Mouse (Mus musculus) MEL-GATA-1-ER (cell line): Measurements from ENCODE around the gene Serpinb1b.
"Not testable (repeated sequence)": the region's sequence is repeated elsewhere in the genome, so short reads cannot be mapped to it uniquely, and the experiment has no call there.

Experiments used
- DNase-seq: peaks from one replicate; pipeline ENCODE4 v3.0.0-alpha.2; 2012; ENCODE audit warnings: low read depth; ENCODE audit errors: extremely low read depth

Serpinb1b gene

DNA sequence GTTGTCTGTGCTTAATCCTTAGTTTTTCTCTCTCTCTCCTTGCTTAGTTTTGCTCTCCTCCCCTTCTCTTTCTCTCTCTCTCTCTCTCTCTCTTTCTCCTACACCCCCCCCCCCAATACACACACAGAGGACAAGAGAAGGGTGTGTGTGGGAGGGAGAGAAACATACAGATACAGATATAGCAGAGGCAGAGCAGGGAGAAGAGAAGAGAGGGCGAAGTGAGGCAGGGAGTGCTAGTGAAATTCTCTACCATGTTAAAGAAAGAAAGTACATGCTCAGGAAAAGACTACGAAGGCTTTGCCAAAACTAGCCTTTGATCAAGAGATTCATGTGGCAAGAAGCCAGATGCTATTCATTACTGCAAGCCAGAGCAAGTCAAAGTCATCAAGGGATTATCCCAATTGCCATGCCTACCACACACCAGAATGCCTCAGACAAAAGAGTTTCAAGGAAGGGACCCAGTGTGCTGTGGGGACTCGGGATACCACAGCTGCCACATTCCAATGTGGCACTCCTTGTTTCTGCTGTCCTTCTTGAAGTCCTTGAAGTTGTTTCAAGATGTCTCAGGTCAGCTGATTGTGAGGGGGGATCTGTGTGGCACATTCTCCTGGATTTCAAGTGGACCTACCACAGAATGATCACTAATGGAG lies at the start of gene Serpinb1b:
TSS of gene Serpinb1b (plus strand) at position 520 of the 650 bp plus-strand sequence.
- DNase-seq, result no peak

DNA sequence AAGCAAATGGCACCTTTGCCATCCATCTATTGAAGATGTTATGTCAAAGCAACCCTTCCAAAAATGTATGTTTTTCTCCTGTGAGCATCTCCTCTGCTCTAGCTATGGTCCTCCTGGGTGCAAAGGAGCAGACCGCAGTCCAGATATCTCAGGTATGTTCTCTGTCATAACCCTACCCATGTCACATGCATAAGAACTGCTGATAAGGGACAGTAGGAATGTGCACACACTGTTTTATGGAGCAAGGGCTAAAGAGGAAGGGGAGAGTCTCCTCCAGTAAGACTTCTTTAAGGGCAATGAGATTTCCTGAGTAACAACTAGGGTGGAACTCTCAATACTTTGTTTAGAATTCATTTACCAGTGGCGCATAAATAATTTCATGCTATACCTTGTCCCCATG lies 48.9 kb upstream of the Serpinb1b start:
- DNase-seq, result not testable (repeated sequence)

DNA sequence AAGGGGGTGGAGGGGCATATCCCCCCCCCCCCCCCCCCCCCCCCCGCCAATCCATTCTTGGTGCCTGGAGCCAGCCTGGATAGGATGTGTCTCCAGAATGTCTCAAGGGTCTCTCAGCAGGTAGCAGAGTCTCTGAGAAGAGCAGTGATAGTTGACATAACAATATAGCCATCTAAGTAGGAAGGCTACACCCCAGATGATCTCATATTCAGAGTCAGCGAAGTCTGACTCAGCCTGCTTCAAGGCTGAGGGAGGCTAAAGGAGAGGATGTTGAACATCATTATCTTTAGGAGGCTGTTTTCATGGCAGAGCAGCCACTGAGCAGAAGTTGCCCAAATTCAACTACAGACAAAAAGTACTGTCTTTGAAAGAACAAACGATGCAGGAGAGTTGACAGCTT lies 48.1 kb upstream of the Serpinb1b start:
- DNase-seq, result no peak

DNA sequence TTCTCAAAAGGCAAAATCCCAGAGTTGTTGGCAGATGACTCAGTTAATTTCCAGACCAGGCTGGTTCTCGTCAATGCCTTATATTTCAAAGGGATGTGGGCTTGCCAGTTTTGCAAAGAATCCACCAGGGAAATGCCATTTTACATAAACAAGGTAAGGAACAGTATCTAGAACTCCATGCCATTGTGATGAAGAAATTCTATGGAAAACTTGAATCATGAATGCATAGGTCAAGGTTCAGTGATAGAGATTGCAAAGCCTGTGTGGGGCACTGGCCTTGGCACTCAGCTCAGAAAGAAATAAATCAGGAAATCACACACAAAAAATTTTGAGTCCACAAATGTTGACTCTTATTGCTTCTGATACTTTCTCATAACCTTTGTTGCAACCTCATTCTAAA lies 42.9 kb upstream of the Serpinb1b start:
- no peak for DNase-seq

DNA sequence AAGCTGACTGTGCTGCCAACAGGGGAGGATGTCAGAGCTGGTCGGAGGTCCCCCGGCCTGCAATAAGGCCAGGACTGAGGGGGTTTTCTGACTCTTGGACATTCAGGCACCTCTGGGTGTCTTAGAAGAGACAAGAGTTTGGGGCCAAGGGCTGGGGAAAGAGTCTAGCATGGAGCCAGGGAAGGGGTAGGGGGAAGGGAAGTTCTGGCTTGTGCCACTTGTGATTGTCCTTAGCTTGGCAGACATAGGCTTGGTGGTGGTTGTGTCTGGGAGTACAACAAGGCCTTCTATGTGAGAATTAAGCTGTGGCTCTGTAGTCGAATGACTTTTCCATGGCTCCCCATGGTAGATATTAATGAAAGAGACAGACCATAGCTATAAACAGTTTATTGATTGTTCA lies 34.8 kb upstream of the Serpinb1b start:
- no peak for DNase-seq

DNA sequence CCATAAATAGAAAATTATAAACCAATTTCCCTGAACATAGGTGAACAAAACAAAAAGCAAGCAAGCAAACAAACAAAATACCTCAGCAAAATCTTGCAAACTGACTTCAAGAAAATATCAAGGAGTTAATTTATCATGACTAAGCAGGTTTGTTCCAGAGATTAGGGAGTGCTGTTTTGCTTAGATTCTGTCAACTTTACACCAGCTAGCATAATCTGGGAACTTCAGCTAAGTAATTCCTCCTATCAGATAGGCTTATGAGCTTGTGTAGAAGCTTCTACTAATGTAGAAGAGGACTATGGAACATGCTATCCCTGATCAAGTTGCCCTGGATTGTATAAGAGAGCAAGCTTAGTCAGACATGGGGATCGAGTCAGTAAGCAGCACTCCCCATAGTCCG lies 31.1 kb upstream of the Serpinb1b start:
- DNase-seq, result no peak

DNA sequence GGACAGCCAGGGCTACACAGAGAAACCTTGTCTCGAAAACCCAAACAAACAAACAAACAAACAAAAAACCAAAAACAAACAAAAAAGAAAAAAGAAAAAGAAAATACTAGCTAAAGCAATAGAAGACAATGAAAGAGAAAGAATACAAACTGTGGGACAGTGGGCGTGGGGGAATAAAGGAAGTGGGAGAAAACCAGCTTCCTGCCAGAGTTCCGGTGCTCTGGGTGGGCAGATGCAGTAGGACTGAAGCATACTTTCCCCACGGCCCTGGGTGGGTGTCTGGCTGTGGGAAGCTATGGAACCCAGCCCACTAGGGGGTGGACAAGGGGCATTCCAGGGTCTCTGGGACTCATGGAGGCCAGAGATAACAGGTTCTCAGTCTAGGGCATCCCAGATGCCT lies 30.2 kb upstream of the Serpinb1b start:
- DNase-seq, result no peak

DNA sequence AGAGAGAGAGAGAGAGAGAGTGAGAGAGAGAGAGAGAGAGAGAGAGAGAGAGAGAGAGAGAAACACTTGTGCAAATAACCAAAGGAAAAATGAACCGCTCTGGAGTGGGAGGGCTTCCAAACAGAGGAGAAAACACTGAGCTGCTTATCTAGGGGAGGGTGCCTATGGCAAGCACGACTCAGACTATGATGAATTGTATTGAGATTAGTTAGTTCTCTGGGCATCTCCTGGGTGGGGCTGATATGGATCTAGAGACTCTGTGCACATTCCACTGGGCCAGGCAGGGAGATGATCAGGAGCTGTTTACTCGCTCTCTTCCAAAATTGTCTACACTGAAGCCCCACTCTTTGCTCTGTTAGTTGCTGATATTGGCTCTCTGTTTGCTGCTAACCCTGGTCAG lies 26.7 kb upstream of the Serpinb1b start:
- DNase-seq, result no peak

DNA sequence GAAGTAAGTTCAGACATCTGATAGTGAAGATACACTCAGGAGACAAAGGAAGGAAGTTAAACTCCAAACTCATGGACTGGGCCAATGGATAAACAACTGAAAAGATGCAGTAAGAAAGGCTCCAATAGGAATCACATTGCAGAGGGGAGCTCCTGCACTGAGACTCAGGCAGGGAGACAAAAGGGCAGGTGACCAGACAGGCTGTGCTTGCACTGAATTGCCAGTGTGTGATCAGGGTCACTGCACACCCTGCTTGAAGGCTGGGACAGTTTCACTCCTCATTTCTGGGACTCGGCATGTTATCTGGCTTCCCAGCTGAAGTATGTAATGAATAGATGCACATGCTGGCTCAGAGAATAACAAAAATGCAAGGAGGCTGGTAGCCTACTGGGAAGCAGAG lies 15.3 kb upstream of the Serpinb1b start:
- no peak for DNase-seq

DNA sequence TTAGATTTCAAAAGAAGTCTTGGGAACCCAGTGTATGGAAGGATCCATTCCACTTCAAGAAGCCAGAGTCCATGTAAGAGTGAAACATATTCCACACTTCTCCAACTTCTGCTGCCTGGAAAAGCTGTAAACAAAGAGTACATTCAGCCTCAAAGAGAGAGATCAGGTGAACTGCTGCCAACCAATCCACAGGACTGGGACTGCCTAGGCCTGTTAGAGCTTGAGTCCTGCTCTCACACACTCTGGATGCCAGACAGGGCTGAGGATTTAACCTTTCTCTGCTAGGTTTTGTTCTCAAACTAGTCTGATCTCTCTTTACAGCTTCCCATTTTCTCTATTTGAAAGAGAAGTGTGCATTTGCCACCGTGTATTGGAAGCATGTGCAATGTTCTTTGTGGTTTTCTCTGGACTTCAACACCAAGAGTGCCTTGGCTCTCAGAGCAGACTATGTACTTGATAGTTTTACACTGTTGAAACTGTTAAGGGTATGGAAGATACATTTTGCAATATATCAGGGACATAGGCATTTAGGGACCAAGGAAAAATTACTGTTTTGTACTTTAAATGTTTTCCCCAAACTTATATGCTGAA lies 10.9 kb upstream of the Serpinb1b start:
- no peak for DNase-seq

DNA sequence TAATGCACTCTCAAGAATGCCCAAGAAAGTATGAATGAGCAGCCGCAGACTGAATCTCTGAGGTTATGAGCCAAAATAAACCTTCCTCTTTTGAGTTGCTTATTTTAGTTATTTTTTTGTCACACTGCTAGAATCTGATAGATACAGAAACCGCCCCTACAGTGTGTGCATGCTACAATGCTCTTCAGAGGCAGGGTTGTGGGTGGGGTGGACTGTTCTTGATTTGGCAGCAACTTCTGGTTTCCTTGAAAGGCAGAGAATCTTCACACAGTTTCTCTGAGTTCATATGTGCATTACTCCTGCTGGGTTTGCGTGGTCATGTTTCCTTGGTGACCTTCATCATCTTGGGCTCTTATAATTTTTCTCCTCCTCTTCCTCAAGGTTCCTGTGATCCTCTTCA lies 10.2 kb upstream of the Serpinb1b start:
- no peak for DNase-seq

DNA sequence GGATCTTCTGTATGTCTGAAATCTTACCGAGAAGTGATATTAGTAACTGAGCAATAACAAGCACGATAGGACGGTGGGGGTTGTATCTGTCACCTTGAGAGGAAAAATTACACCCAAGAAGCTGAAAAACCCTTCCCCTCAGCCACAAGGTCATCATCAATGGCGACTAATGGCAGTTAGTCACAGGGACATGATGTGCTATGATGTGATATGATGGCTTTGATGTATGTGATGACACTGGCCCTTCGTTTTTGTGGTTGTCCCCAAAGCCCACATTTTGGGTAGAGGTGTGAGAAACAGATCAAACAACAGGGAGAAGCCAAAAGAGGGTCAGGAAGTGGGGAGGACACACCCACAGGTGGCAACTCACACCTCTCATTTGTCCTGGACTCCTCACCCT lies 6.6 kb upstream of the Serpinb1b start:
- DNase-seq, result no peak

DNA sequence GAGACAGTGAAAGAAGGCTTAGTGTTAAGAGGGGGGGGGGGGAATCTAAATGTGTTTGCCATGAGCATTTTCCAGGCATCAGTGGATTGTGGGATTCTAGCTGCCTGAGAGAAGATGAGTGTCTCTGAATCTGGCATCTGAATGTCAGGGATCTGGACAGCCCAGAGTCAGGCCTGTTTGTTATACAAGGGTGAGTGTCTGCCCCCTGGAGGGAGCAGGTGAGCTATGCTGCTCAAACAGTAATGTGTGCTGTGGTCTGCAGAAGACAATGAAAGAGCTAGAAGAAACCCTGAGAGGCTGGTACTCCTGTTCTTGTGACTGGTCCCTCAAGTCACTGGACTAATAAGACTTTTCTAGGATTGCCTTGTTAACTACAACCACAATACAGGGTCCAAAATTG lies 4.3 kb upstream of the Serpinb1b start:
- no peak for DNase-seq

DNA sequence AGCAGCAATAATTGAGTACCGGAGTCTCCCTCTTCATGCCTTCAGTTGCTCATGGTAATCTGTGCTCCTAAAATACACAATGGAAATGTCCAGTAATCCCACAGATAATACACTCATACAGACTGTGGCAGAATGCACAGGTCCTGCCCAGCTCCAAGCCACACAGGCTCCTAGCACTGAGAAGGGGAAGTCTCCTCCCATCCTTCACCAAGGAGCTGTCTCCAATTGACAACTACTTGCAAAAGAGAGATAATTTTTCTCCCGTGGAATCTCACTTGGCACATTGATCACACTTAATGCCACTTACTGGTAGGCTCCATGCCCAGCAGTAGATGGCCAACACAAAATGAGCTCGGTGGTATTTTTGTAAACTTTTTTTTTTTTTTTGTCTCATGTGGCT lies 2.1 kb upstream of the Serpinb1b start:
- DNase-seq, result no peak

DNA sequence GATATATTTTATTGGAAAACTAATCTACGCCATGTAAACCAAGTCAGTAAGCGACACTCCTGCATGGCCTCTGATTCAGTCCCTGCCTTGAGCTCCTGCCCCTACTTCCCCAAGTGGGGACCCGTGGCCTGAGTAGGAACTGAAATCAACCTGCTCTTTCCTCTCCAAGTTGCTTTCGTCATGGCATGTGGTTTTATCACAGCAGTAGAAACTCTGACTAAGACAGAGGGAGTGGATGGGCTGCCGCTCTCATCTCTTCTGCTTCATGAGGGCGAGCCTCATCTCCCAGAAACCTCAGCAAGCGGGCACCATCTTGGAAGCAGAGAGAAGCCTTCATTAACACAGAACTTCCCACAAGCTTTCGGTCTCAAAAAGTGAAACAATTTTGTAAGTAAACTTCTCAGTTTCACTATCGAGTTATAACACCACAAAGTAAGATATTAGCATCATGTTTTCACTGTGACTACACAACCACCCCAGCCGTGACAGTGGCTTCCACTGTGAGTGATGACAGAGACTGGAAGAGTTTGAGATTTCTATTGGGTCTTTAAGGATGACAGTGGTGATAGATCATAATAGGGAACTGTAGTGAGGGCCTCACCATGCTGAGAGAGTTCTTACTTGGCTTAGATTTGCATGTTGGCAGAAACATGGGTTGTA lies 1.2 kb upstream of the Serpinb1b start:
- no peak for DNase-seq

DNA sequence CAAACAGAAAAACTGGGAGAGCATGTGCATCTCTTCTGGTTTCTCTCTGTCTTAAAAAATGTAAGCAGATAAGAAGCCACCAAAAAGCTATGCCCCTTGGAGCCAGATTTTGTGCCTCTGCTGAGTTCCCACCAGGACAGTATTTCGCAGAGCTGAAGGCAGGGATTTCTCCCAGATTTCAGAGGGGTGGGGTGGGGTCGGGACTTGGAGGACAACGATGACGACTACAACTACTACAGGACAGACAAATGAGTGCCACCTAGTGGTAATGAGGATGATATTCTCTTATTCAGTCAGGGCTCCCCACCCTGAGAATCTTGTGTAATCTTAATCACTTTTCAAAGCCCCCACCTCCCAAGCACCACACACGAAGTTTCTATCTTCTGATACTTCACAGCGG lies 1.0 kb downstream of the Serpinb1b start:
- no peak for DNase-seq

DNA sequence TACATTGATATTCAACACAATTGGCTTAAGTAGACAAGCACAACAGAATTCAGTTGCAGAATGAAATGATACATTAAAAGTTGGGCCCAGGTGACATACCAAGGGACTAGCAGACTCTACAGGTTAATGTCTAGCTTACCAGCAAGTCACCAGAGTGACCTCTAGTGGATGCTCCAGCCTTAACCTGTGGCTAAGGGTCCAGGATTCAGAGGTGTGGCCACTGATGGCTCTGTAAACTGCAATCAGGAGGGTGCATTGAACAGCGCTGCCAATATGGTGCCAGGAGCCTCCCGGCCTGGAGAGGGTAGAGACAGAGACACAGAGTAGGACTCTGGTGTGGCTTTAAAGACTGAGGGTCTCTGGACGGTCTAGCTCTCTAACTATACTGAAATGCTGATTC lies 2.0 kb downstream of the Serpinb1b start:
- no peak for DNase-seq

DNA sequence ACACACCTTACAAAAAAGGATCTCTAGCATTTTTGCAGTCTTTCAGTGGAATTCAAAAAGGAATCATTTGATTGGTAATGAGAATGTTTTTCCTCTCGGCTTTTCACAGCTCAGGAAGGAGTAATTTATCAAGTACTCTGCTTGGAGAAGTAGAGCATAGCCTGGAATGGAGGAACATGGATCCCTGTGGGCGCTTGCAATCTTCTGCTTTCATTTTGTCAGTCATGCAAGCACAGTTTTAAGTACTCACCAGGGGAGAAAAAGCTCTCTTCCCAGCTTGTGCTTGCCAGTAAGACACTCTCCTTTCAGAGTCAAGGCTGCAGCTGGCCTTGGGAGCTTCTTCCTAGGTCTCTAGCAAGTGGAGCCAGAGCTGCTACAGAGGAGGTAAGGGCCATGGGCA lies 5.5 kb downstream of the Serpinb1b start:
- DNase-seq, result no peak

DNA sequence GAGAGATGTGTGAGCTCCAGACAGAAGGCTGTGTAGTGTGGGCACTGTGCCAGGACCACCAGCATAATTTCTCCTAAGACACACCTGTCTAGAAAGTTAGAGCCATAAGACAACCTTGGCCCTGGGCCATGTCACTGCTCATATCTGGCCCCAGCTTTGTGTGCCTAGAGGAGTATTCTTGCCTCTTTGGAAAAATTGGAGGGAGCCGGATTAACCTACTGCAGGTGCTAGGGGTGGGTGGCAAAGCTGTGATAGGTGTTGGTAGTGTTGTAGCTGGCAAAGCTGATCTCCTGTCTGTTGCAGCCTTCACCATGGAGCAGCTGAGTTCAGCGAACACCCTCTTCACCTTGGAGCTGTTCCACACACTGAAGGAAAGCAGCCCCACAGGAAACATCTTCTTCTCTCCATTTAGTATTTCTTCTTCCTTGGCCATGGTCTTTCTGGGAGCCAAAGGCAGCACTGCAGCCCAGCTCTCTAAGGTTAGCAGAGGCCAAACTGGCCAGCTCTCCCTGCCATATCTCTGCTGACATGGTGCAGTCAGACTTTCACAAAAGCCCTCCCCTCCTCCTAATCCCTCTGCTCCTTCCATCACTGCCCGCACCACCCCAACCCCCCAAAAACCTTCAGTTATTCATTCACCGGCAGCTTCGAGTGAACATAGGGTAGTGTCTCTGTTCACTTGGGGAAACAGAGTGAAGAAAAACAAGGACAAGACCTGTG lies 6.8 kb downstream of the Serpinb1b start:
- DNase-seq, result no peak

DNA sequence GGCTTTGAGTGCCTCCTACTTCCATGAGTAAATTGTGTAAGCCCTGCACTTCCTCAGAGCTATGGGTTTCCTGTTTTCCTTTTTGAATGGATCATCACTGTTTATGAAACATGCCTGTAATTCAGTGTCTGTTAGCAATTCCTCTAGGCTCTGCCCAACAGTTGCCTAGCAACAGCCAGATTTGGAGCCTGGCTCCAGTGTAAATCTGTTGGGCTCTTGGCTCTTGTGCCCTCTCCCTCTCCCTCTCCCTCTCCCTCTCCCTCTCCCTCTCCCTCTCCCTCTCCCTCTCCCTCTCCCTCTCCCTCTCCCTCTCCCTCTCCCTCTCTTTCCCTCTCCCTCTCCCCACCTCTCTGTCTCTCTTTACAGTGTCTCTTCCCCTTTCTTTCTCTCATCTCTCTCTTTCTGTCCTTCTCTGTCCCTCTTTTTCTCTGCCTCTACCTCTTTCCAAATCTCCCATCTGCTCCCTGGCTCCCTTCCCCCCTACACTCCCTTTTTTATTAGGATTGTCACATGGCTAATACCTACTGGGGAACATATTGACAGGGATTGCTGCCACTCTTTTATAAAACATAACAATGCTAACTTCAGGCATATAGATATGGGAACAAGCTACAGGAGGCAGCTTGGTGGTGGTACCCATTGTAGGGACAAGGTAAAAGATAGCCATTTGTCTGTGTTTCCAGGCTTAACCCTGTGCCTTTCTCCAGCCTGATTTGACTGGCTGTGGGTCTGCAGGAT lies 7.5 kb downstream of the Serpinb1b start:
- DNase-seq, result no peak

DNA sequence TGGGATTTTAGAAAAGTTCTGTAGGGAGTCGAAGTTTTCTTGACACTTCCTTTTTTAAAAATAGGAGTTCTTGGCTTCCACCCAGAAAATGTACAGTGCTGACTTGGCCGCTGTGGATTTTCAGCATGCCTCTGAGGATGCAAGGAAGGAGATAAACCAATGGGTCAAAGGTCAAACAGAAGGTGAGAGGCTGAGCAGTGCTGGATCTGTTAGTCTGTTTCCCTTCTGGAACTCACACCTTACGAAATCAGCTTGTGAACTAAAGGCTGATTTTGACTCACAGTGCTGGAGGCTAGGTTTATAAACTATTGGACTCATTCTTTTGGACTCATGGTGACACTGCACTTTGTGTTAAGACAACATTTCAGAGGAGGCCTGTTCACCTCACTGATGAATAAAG lies 11.2 kb downstream of the Serpinb1b start:
- DNase-seq, result no peak

DNA sequence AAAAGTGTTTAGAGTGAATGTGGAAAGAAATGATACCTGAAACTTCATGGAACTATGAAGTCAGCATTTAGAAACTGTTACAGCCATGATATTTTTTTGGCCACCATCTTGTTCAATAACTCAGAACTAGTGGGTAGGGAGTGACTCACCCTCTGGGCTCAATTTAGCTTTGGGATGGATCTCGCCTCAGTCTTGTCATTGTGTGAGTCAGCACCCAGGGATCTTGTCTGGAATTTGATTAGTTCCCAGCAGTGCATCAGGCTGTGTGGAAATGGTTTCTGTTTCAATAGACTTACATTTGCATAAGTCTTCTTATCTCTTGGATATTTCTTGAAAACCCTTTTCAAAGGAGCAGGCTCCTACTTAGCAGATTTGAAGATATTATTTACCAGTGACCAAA lies 12.2 kb downstream of the Serpinb1b start:
- DNase-seq, result no peak
